Mouse (Mus musculus): ENCODE results near the gene Isca2. TPM values are rescaled to one million over a fixed set of nuclear protein-coding genes. Genes with fewer than 3 reads are reported as not detected.

Gene Isca2
- total RNA-seq (2021): 10 to 100 TPM; 48.4 to 50.9 TPM
- long read RNA-seq, experiment 1, transcript Isca2-201 (4 exons, 883 nt): major isoform, 19 of 29 reads
- long read RNA-seq, experiment 1, partial matches to known transcripts: 0 of 29 reads
- long read RNA-seq, experiment 1, other reads (novel, unspliced or antisense): 1 of 29 reads
- long read RNA-seq, experiment 2, transcript Isca2-201 (4 exons, 883 nt): major isoform, 14 of 20 reads
- long read RNA-seq, experiment 2, partial matches to known transcripts: 0 of 20 reads
- long read RNA-seq, experiment 2, other reads (novel, unspliced or antisense): 1 of 20 reads

DNA sequence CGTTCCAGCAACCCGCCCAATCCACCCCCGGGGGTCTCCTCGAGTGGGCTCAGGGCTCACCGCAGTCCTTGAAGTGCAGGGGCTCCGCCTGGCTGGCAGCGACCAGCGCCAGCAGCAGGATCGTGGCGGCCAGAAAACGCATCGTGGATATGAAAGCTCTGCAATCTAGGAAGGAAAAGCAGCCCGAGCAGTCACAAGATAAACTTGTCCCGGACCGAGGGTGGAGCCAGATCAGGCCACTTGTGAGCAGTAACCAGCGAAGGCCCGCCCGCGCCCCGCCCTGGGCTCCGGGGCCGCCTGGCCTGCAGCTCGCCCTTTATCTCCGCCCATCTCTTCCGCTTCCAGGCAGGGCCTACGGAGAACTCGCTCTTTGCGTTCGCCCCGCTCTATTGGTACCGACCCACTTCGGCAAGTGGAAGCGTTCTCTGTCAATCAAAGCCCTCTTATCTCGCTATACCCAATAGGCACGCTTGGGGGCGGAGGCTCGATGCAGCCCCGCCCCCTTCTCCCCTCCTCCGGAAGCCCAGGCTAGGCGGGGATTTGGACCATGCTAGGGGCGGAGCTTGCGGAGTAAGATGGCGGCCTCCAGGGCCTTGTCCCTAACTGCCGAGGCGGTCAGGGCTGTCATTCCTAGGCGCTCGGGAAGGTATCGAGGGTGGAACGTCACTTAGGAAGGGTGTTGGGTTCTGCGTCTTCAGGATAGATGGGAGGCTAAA lies at the start of gene Isca2, which contains the start of gene Npc2:
Gene Isca2 (plus strand): TSS at position 526 of the 716 bp plus-strand sequence.
Gene Npc2 (minus strand): TSS at position 427 of the 716 bp plus-strand sequence.
- peak; percentile 92 for DNase-seq

DNA sequence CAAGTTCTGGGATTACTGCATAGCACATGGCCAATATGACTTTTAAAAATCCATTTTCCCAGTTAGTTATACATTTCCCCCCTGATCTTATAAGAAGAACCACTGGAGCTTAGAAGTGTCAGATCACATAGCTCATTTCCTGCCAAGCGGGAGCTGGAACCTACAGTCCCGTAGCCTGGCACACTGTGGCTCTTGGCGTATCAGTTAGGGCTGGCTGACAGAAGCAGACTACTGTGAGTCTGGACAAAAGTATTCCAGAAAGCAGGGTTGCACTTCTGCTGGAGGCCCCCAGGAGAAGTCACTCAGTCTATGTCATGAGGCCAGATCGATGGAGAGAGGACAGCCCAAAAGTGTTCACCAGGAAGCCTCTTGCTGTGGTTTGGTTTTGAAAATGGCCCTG lies 46.7 kb upstream of the Isca2 start:
- no peak for DNase-seq

DNA sequence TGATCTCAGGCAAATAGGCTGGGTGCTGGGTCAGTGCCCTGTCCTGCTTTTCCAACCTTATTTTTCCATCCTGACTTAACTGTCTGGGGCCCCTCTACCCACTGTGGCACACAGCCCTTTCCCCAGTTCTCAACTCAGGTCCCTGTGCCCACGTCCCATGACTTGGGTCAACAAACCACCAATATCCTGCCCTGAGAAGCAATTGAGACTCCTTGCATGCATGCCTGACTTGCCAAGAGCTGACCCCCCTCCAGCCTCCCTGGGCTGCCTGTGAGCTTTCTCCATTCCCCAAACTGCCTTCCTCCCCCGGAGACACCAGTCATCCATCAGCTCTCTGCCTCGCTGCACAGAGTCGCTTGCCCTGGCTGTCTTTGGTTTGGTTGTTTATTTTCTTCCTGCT lies 46.1 kb upstream of the Isca2 start:
- no peak for DNase-seq

DNA sequence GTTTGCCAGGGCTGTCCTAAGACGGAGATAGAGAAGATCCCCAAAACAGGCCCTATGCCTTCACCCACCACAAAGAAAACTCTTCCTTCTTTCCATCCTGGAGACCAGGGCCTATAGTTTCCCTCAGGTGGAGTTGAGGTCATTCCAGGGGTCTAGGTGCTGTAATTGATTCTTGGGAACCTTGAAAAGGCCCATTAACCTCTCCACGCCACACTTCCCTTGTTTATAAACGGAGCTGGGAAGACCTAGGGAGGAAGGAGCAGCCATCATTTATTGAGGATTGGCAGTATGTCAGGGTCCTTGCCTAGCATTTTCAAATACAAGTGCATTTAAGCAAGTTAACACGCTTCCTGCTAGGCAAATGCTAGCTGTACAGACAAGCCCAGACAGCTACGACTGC lies 45.6 kb upstream of the Isca2 start:
- DNase-seq: no peak

DNA sequence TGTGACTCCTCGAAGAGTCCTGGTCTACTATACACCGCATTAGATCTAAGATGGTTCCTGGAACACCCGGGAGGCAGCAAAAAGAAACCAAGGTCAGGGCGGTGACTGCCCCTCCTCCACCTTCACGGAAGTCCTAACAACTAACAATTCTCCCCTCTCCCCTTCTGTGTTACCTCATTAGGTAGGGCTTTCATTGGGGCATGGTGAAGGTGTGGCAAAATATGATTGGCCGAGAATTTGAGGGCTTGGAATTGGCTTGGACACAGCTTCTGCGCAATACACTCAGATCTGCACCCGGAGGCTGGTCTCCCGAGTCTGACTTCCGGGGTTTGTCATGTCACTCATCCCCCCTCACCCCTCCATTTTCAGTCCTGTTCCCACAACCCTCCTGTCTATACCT lies 44.6 kb upstream of the Isca2 start:
- no peak for DNase-seq

DNA sequence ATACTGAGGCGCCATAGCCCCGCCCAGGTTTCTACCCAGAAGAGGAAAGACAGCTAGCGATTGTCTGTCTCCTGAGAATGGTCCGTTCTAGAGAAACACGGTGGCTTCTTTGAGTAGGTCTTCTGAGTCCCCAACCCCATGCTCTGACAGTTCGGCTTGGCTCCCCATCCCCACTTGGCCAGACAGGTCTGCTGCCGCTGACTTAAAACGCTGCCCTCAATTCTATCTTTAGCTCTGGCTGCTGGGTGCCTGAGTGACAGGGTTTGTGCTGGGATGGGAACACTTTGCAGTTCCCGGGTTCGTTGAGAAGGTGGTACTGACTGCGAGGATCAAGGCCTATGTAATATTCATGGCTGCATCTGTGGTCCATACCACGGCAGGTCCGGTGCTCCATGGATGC lies 39.7 kb upstream of the Isca2 start:
- no peak for DNase-seq

DNA sequence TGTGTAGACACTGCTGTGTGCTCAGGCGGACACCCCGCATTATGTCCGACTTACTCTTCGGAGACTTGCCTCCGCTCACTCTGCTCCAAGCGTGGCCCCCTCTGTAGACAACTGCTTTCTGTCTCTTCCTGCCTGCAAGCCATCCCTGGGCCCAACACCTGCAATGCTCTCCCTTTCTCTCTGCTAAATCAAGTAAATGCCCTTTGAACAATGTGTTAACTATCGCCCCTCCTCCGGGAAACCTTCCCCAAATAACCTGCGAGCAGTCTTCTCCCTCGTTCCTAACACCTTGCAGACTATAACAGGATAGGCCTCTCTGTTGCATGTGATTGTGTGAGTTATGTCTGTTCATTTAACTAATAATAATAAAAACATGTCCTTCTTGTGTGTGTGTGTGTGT lies 29.6 kb upstream of the Isca2 start:
- DNase-seq: no peak

DNA sequence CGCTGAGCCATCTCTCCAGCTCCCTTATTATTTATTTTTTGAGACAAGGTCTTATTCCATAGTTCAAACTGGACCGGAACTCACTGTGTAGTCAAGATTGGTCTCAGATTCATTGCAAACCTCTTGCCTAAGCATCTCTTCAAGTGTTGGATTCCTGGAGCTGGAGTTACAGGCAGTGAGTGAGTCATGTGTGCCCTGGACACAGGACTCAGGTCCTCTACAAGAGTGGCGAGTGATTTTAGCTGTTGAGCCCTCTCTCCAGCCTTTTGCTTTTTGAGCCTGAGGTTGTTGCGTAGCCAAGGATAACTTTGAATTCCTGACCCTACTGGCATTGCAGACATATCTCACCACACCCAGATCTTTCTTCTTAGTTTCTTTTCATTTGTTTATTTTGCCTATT lies 27.4 kb upstream of the Isca2 start:
- DNase-seq: no peak

DNA sequence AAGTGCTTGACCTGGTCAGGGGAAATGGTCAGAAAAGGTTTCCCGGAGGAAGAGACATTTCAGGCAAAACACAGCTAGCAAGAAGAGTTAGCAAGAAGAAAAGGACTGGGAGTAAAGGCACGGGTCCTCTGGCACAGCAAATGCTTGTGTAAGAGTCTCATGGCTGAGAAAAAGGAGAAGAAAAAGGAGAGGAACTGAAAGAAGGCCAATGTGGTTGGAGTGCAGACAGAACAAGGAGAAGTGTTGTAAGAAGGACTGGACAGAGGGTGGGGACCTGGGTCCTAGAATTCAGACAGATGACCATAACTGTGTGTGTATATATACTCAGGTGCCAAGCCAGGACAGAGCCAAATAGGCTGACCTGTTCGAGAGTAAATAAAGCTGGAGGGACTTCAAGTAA lies 24.9 kb upstream of the Isca2 start:
- DNase-seq: no peak

DNA sequence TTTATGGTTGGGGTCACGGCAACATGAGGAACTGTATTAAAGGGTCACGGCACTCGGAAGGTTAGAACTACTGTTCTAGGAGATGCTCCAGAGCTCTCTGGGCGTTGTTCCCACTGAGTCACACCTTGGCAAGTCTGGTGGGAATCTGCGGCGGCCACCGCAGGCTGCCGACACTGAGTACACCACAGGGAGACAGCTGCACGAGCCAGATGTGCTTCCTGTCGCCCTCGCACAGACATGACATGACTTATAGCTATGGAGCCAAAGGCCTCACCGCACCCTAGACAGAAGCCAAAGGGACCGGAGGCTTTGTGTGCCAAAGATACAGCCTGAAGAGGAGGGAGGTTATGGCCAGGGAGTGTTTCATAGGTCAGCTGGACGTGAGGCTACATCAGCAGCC lies 22.4 kb upstream of the Isca2 start:
- peak; percentile 77 for DNase-seq

DNA sequence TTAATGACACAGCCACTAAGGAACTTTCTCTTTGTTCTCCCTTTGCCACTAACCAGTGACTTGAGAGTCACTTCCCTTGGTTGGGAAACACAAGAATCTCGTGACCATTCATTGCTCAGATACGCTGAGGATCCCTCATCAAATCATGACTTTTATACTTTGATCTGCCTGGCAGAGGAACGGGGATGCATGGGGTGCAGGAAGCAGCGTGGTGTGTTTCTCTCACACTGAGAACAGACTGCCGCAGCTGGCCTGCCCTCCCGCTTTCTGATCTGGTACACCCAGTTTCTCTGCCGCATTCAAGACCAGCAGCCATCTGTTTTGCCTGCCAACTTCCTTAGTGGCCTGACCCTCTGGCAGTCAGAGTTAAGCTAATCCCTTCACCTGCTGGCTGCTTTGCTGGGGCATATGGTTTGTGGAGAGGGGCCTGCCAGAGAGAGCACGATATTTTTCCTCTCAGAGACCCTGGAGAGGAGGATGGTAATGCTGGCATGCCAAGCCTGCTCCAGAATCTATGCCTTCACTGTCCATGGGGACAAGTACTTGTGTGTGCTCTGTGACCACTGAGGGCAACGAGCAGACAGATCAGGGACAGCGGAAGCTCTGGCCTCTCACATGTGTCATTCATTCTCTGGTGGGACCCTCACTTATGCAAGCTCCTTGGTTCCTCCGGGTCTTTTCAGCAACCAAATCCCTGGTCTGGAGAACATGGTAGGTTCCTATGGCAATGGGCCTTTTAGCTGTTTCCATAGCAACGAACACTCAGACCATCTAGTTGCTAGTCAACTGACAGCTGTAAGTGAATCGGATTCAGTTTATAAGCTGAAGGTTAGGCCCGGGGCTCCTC lies 20.7 kb upstream of the Isca2 start:
- no peak for DNase-seq

DNA sequence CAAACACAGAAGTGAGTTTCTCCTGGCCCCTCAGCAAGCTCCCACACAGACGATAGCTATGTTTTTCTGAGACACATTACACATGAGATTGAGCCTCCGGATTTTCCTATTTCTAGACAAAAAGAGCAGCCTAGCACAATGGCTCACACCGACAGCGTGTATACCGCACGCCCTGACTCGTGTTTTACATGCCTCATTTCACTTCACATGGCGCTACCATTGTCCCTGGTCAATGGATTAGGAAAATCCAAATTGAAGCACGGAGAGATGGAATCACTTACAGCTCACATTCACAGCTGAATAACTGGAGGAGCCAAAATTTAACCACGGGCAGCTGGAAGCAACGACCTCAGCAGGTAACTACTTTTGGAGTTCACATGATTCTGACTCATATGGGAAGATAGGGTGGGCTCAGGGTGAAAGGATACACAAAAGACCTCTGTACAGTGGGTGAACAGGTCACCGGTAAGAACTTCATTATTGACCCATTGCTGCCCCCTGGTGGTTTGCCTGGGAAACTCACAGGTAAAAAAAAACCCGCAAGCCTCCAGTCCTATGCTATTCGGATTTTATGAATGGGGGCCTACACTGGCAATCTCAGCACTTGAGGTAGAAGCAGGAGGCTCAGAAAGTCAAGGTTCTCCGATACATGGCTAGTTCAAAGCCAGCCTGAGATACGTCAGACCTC lies 17.9 kb upstream of the Isca2 start:
- peak; percentile 75 for DNase-seq

DNA sequence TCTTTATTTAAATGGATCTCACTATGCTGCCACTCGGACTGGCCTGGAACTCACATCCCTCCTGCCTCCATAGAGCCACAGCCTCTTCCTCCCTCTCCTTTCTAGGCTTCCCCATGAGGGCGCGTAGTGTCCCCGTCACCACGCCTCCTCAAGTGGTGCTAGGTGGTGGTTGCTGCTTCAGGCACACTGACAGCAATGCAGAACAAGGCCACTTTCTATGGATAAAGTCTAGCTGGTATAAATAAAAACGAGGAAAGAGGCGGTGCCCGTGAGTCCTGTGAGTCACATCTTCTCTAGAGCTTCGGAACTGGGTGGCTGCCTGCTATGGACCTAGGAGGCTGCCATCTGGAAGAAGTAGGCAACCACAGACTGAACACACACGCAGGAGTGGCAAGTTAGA lies 17.0 kb upstream of the Isca2 start:
- DNase-seq: no peak

DNA sequence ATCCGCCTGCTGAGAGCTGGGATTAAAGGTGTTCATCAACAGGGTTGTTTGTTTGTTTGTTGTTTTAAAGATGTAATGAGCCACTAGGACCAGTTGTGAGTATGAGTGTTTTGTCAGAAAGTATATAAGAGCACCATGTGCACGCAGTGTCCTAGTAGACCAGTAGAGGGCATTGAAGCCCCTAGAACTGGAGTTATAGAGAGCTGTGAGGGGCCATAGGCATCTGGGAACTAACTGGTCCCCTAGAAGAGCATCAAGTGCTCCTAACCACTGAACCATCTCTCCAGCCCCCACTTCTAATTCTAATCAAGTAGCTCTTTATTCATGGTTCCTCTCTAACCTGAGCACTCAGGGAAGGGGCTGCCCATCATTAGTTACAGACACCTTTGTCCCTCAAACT lies 14.0 kb upstream of the Isca2 start:
- DNase-seq: no peak

DNA sequence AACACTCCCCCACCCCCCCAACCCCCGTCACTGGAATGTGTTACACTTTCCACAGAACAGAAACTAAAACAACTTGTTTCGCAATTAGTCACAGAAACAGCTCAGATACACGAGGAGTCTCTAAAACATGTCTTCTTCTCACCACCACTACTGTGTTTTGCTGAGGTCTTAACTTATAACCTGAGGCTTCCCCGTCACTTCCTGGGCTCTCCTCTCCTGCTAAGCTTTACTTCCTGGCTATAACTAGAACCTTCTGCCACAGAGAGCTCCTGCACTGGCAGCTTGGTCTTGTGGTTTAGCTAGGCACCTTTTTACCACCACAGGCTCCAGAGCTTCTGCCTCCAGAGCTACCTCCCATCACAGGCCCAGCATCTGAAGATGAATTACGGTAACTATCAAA lies 10.5 kb upstream of the Isca2 start:
- DNase-seq: no peak

DNA sequence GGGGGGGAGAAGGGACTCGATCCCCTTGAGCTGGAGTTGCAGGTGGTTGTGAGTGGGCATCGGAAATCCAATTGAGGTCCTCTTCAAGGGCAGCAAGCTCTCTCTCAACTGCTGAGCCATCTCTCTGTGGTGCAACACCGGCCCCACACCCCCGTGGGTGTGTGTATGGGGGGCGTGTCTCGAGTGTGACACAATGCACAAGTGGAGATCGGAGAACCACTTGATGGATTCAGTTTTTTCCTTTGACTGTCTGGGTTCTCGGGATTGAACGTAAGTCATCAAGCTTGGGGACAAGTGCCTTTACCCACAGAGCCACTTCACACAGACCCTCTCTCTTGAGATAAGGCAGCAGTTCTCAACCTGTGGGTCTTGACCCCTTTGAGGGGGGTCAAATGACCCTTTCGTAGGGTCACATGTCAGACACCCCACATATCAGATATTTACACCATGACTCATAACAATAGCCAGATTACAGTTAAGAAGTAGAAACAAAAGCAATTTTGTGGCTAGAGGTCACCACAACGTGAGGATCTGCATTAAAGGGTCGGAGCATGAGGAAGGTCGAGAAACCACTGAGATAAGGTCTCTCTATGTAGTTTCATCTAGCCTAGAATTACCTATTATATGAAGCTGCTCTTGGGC lies 9.4 kb upstream of the Isca2 start:
- DNase-seq: no peak

DNA sequence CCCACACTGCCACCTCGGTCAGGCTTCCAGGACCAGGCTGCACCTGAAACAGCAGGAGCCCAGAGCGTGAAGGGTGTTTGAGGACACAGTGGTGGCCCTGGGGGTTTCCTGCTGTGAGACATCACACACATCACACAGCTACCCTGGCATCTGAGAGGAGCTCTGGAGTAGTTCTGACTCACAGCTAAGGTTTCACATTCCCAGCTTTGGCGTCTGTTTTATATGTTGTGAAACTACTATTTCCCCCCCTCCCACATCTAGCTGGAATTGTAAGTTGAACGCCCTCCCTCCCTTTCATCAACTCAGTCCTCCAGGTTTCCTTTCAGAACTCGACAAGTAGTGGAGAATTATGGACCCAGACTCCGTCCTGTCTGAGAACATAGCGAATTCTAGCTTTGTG lies 8.3 kb upstream of the Isca2 start:
- DNase-seq: no peak

DNA sequence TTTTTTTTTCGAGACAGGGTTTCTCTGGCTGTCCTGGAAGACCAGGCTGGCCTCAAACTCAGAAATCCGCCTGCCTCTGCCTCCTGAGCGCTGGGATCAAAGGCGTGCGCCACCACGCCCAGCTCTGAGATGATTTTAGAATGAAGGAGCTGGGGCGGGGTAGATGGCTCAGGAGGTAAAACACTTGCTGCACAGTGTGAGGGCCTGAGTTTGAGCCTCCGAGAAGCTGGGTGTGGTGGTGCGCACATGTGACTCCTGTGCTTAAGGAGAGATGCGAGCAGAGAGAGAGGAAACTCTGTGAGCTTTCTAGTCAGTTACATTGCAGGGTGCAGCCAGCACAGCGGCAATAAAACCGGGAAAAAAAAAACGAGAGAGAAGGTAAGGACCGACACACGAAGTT lies 7.5 kb upstream of the Isca2 start:
- no peak for DNase-seq

DNA sequence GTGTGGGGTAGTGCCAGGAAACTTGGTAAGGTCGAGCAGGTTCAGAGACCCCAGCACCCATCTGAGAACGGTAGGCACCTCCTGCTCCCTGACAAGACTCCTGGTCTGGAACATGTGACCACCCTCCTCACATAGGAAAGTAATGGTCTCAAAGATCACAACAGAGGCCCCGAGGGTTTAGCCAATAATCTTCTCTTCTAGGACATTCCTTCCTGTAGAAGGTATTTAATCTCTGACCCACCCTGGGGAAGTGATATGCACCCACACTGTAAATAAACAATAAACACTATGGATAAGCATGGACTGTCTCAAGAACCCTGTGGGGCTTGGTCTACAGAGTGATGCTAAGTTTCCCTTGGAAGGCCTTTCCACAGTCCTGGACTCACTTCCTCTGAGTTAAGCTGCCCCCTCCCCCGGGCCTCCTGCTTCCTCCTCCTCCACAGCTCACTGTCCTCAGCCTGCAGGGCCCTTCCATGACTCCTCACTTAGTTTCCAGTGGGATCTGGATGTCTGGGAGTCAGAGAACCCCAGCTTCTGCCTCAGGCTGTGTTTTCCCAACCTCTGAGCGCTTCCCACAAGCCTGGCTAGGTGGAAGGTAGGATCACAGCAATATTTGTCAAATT lies 6.8 kb upstream of the Isca2 start:
- DNase-seq: no peak

DNA sequence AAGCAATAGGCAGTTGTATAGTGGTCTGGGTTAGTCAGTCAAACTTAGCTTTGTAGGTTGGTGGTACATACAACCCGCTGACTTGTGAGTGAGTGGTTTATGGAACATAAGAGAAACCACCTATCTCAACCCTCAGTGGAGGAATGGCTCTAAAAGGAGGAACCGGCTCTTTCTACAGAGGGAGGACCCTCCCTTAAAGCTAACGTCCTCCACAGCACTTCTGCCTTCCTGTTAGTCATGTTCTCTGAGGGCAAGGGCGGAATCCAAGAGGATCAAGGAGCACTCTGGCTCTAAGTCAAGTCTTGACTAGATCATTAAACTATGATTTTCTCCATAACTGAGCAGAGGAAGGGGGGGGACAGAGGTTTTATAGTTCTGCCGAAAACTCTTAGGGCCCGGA lies 5.5 kb upstream of the Isca2 start:
- DNase-seq: no peak

DNA sequence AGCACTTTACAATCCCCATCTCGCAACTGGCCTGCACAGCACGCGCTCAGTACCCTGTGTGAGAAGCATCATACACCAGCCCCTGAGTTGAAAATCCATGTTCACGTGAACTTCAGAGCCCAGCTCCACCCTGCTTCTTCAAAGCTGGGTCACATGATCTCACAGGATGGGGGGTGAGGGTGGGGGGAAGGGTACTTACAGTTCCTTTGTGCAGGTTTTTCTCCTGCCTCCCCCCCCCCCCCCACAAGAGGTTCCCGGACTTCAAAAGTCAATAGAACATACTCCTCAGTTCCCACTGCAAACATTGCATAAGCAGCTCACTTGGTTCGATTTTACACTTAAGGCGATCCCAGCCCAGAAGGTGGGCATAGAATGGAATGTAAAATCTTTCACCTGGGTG lies 3.4 kb upstream of the Isca2 start:
- no peak for DNase-seq

All from gastrocnemius, postnatal 10 days (tissue).